Mouse (Mus musculus) embryonic facial prominence, embryonic 12.5 days (tissue): Measurements from ENCODE around the gene Rngtt. TPM values are rescaled to one million over a fixed set of nuclear protein-coding genes. Genes with fewer than 3 reads are reported as not detected.

ENCODE experiments used
- ATAC-seq: fragments of 200-750 bp; cut with Nextera tagmentation; 2 replicates; pipeline ENCODE4 v1.8.0; 2017; ENCODE audit not compliant: insufficient number of reproducible peaks, insufficient read depth, low FRiP score, low TSS enrichment
- H3K27ac ChIP-seq: fragments of 300-500 bp; sonication (generic); 2 replicates; pipeline ENCODE4 v1.5.1; 2016; ENCODE audit warnings: mild to moderate bottlenecking
- H3K27me3 ChIP-seq: fragments of 300-500 bp; sonication (generic); 2 replicates; pipeline ENCODE4 v1.6.1; 2016; ENCODE audit warnings: mild to moderate bottlenecking, moderate library complexity
- H3K36me3 ChIP-seq: fragments of 300-500 bp; sonication (generic); 2 replicates; pipeline ENCODE4 v1.6.1; 2016; ENCODE audit warnings: mild to moderate bottlenecking
- H3K4me1 ChIP-seq: fragments of 300-500 bp; sonication (generic); 2 replicates; pipeline ENCODE4 v1.6.1; 2016
- H3K4me2 ChIP-seq: fragments of 300-500 bp; sonication (generic); replicated peaks from 2 replicates; pipeline ENCODE4 v1.6.1; 2016; ENCODE audit warnings: mild to moderate bottlenecking, moderate library complexity
- H3K4me3 ChIP-seq: fragments of 300-500 bp; sonication (generic); 2 replicates; pipeline ENCODE4 v1.5.1; 2016; ENCODE audit warnings: mild to moderate bottlenecking
- H3K9ac ChIP-seq: fragments of 300-500 bp; sonication (generic); 2 replicates; pipeline ENCODE4 v1.6.1; 2016; ENCODE audit warnings: mild to moderate bottlenecking, moderate library complexity
- H3K9me3 ChIP-seq: fragments of 300-500 bp; sonication (generic); 2 replicates; pipeline ENCODE4 v1.6.1; 2016; ENCODE audit warnings: mild to moderate bottlenecking, moderate library complexity
- WGBS: fragments of 180-500 bp; shearing (Covaris S2); methylation state at CpG from one replicate; pipeline ENCODE4 v1.1.7; 2016; 5-methylcytosine and 5-hydroxymethylcytosine counted together
- microRNA-seq: library from miRNA; unstranded; fragments of <30 nt; microRNA quantifications from one replicate; pipeline ENCODE4, GENCODE M21; 2017
- polyA plus RNA-seq: library from polyadenylated mRNA; unstranded; fragments of >200 nt; fragmentation: Nextera tagmentation; extraction: Ambion mirVana; gene quantifications from 2 replicates; pipeline ENCODE4 v1.2.1, GENCODE M21; 2016

Gene Rngtt
- polyA plus RNA-seq, 1 experiment from 2014 or later = 33.4 TPM

DNA sequence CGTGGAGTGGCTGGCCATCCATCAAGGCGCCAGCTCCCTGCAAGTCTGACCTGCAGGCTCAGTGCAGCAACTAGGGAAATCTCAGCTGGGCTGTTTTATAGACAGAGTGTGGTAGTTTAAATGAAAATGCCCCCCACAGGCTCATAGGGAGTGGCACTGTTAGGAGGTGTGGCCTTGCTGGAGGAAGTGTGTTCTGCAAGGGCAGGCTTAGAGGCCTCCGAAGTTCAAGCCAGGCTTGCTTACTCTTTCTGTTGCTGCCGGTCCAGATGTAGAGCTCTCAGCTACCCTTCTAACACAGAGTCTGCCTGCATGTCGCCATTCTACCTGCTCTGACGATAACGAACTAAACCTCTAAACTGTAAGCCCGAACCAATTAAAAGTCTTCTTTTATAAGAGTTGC is 222.5 kb downstream of the Rngtt start:
- Histone ChIP-seq H3K4me2 (no peak overlapping the region), H3K36me3 (no peaks in the 10 kb centered on the region), H3K9ac (no peak overlapping the region), H3K27ac (no peak overlapping the region), H3K9me3 (no peaks in the 10 kb centered on the region), H3K27me3 (no peaks in the 10 kb centered on the region), H3K4me3 (no peak overlapping the region), H3K4me1 (no peaks in the 10 kb centered on the region)
- ATAC-seq = no peak
- 72% methylated on average over 8 of the region's 8 CpGs for WGBS

DNA sequence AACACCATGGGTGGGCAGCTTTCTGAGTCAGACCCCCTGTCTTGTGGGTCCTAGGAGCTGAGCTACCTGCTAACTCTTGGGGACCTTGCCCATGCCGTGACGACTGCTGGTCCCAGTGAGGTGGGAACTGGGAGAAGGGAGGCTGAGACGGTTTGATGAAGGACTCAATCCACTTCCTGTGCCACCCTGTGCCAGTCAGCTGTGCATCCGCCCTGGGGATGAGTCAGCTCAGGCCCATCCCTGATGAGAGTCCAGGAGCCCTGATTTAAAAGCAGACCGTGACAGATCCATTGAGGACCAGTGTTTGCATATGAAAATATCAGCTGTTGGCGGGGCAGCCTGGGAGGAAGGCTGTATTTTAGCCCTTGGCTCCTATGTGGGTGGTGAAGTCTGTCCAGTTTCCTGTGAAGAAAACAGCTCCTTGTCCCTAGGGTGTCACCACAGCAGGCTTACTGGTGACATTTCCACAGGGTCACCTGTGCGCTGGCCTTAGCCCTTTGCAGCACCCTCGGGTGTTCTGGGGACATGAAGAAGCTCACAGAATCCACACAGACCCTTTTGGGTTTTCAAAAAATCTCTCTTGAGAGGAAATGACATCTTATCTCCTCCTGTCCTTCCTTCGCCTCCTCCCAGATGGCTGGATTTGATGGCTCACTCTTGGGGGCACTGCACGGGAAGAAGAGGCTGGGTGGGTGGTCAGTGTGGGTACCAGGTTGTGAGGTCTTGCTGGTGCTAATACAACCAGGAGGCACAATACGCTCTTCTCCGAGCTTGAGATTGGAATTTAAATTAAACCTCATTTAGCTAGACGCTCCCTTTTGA is 234.9 kb downstream of the Rngtt start:
- Histone ChIP-seq H3K36me3 (no peaks in the 10 kb centered on the region), H3K27me3 (no peaks in the 10 kb centered on the region), H3K9me3 (no peaks in the 10 kb centered on the region), H3K27ac (no peak overlapping the region), H3K9ac (no peak overlapping the region), H3K4me1 (no peaks in the 10 kb centered on the region), H3K4me3 (no peak overlapping the region), H3K4me2 (0 out of 2 replicates have a peak overlapping the region, but pooled peaks have one; percentile 9)
- no peak; the same call in 1 of the 2 replicates for ATAC-seq
- WGBS = 70% methylated on average over 13 of the region's 13 CpGs

DNA sequence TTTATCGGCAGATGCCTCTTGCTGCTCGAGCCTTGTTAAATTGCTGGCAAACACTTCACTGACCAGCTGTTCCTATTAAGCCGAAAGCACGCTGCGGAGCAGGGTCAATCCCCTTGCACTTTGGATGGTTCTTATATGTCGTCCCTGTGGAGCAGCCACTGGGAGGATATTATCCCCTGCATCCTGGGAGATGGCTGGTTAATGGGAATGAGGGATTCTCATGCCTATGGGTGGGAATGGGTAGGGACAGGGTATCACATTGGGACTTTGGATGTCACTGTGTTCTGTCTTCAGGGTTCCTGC is 235.4 kb downstream of the Rngtt start:
- H3K4me3 ChIP-seq = no peak overlapping the region
- no peaks in the 10 kb centered on the region for H3K9me3 ChIP-seq
- H3K4me1 ChIP-seq = no peaks in the 10 kb centered on the region
- 46% methylated on average over 6 of the region's 6 CpGs for WGBS
- no peaks in the 10 kb centered on the region for H3K36me3 ChIP-seq
- 0 out of 2 replicates have a peak overlapping the region, but pooled peaks have one; percentile 9 for H3K4me2 ChIP-seq
- ATAC-seq = no peak
- H3K27ac ChIP-seq = no peak overlapping the region
- no peak overlapping the region for H3K9ac ChIP-seq
- no peaks in the 10 kb centered on the region for H3K27me3 ChIP-seq

DNA sequence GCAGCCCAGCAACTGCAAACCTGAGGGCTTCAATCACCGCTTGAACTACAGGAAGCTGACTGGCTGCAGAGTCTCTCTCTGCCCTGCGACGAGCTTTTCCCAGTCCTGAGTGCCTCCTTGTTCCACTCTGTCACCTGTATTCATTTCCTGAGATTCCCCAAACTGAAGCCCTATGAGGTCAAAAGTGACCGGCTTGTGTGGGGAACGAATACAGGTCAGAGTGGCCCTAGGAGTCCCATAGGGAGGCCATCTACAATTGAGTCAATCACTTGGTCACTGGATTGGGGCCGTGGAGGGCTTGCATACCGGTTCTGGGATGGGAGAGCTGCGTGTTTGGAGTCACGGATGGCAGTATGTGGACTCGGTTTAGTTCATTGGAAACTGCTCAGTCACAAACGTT is 236.2 kb downstream of the Rngtt start:
- Histone ChIP-seq H3K27ac (no peak overlapping the region), H3K4me3 (no peak overlapping the region), H3K27me3 (no peaks in the 10 kb centered on the region), H3K4me1 (no peaks in the 10 kb centered on the region), H3K9me3 (no peaks in the 10 kb centered on the region), H3K9ac (no peak overlapping the region), H3K36me3 (no peaks in the 10 kb centered on the region), H3K4me2 (no peak overlapping the region)
- no peak for ATAC-seq
- WGBS = 76% methylated on average over 11 of the region's 11 CpGs

DNA sequence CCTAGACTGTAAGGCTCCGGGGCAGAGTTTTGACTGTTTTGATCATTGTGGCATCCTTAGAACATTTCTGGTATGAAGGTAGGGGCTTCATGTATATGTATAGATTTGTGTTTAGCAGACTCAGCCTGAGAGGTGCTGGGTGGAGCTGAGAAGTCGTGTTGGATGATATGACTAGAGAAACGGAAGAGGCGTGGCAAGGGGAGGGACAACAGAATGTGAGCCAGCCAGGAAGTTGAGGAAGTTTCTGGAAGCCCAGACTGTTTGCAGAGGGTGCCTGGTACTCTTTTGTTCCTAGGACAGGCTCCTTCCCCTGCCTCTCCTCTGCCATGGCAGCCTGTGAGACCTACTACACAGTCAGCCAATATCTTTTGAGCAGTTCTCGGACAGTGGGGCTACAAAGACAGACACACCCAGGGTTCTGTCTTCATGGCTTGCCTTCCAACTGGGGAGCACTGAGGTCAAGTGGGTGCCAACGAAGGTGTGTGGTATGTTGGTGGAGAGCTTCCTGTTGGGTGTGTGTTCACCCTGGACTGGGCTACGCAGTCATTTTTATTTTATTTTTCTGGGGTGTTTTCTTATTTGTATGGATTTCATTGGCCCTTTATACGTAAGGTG is 237.3 kb downstream of the Rngtt start:
- 81% methylated on average over 8 of the region's 8 CpGs for WGBS
- no peak overlapping the region for H3K4me3 ChIP-seq
- H3K4me1 ChIP-seq = no peaks in the 10 kb centered on the region
- H3K36me3 ChIP-seq = no peaks in the 10 kb centered on the region
- ATAC-seq = no peak
- no peaks in the 10 kb centered on the region for H3K27me3 ChIP-seq
- no peak overlapping the region for H3K9ac ChIP-seq
- no peak overlapping the region for H3K27ac ChIP-seq
- H3K9me3 ChIP-seq = no peaks in the 10 kb centered on the region
- no peak overlapping the region for H3K4me2 ChIP-seq

DNA sequence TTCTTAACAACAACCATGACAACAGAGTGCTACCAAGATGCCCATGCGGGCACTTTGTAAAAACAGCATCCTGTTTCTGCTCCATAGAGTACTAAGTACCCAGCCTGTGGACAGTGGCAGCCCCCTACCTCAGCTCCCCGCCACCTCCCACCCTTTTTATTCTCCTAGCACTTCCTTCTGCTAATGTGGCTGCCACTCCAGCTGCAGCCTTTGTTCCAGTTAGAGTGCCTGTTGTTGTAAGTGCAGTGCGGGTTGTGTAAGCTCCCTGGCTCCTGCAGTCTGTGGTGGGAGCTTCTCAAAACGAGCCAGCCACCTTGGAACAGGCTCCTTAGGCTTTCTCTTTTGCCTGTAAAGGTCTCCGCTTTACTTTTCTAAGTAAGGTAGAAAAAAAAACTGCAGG is 239.5 kb downstream of the Rngtt start:
- H3K27ac ChIP-seq = no peak overlapping the region
- H3K9me3 ChIP-seq = no peaks in the 10 kb centered on the region
- H3K4me2 ChIP-seq = no peak overlapping the region
- no peaks in the 10 kb centered on the region for H3K27me3 ChIP-seq
- 54% methylated on average over 5 of the region's 5 CpGs for WGBS
- H3K4me3 ChIP-seq = no peak overlapping the region
- H3K9ac ChIP-seq = no peak overlapping the region
- H3K4me1 ChIP-seq = no peaks in the 10 kb centered on the region
- no peaks in the 10 kb centered on the region for H3K36me3 ChIP-seq
- ATAC-seq = no peak

Small RNA genes lying within 50 kb of the gene (microRNA-seq; reads per million reads assigned to microRNA genes)
- gene Mir8118 = not detected

Other genes with a start within 250 kb of the Rngtt start
- gene Gabrr2, start 247.3 kb upstream of the Rngtt start, polyA plus RNA-seq = 0.29 and 0.38 TPM in 2 replicates
- gene Gabrr1, start 177.8 kb upstream of the Rngtt start, polyA plus RNA-seq = 0.06 TPM in 1 of 2 replicates, not detected in the other
- gene Pm20d2, start 120.6 kb upstream of the Rngtt start, polyA plus RNA-seq = 2.1 TPM in 2 replicates
- 14.9 and 15.5 TPM in 2 replicates for gene Srsf12, start 101.3 kb upstream of the Rngtt start, polyA plus RNA-seq
- gene Pnrc1, start 20.1 kb upstream of the Rngtt start, polyA plus RNA-seq = 127 and 137 TPM in 2 replicates